Mouse (Mus musculus): Measurements from ENCODE around the gene Prss22.

Gene Prss22

DNA sequence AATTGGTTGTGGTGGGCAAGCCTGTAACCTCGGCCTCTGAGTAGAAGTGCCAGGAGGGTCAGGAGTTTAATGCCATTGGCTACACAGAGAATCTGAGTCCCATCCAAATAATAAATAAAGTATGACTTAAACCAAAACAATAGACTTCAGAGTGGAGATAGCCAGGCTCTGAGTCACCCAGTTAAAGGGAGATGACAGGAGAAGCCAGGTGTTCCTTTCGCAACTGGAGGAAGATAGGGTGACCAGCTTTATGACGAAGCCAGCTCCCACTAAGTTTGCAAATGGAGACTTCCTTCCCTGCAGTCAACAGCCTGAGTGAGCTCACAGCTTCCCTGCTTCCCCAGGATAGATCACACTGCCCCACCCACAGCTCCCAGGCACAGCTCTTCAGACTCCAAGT is 18.4 kb downstream of the Prss22 start:
- TF ChIP-seq GATA4 (IDR thresholded peaks at IDR 0.05; ENCODE audit: insufficient replicate concordance, low read length), result no peak

DNA sequence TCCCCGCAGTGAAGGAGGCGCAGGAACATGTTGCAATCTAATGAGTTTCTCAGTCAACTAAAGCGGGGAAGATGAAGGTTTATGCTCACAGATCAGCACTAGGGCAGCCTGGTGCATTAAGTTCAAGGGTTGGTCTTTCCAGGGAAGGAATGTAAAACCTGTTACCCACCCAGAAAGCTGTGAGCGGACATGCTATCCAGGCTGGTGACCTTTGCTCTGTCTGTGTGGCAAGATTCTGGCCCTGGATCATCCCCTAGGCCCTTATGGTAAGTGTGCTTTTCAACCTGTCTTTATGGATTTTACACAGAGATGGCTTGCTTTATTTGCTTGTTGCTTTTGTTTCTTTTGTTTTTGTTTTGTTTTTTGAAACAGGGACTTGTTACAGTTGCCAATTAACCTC is 21.2 kb downstream of the Prss22 start:
- no peak for TF ChIP-seq GATA4 (IDR thresholded peaks at IDR 0.05; ENCODE audit: insufficient replicate concordance, low read length)

DNA sequence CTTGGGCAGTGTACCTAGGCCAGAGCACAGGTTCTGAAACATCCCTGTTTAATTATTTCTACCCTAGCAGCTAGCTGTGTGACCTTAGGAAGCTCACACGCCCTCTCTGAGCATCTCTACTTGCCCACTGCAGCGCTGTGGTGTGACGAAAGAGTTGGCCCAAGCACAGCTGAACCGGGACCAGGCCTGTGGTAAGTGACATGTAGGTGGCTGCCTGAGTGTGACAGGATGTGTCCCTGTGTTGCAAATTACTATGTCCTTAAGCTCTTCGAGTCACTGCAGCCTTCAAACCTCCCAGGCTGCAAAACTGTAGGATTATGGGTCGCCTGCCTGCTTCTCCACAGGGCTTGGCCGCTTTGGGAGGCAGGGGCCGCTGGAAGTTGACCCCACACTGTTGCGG is 26.6 kb downstream of the Prss22 start:
- TF ChIP-seq GATA4 (IDR thresholded peaks at IDR 0.05; ENCODE audit: insufficient replicate concordance, low read length), result no peak

DNA sequence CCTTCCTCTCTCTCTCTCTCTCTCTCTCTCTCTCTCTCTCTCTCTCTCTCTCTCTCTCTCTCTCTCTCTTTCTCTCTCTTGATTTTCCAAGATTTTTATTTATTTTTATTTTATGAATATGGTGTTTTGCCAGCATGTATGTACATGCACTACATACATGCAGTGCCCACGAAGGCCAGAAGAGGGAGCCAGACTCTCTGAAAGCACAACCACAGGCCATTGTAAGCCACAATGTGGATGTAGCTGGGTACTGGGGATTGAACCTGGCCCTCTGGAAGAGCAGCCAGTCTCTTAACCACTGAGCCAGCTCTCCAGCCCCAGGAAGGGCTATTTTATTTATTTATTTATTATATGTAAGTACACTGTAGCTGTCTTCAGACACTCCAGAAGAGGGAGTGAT is 28.7 kb downstream of the Prss22 start:
- no peak for TF ChIP-seq GATA4 (IDR thresholded peaks at IDR 0.05; ENCODE audit: insufficient replicate concordance, low read length)

DNA sequence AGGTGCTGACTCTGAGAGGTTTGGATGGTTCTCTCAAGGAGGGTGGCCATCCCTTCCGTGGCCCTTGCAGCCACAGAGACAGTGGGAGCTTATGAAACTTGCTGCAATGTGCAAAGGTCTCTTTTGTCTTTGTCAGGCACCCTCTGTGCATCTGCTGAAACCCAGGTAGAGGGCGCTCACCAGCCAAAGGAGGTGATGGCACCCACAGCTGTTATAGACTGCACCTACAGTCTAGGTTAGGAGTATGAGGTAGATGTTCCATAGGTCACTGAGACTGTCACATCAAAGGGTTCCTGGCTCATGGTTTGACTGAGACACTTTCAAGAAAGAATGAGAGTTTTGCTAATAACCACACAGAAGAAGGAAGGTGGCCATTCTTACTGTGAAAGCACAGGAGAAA is 29.1 kb downstream of the Prss22 start:
- no peak for TF ChIP-seq GATA4 (IDR thresholded peaks at IDR 0.05; ENCODE audit: insufficient replicate concordance, low read length)

DNA sequence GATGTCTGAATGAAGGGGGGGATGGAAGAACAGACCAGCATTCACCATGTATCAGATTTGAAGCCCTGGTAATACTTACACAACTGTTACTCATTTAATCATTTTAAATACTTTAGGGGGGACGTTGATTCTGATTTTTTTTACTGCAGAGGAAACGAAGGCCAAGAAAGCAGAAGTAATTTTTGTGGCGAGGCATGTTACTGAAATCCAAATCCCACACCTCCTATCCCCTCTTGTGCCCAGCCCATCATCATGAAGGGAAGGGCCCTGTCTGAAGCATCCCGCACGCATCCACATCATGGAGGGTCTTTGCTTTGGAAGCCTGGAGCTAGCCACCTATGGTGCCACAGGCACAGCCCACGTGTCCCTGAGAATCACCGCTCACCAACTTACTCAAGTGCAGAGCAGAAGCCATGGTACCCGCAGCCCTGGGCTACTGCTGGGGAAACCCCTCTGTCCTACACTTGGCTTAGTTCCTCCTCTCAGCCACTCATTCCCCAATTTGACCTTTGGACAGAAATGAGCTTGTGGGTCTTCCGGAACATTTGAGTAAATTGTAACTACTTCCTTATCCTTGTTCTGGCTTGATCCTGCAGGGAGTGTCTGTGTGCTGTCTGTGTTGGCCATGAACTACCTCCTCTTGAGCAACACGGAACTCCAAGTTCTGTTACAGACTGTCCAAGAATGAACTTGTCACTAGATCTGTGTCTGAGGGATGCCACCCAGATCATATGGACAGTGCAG is 31.1 kb downstream of the Prss22 start:
- TF ChIP-seq GATA4 (IDR thresholded peaks at IDR 0.05; ENCODE audit: insufficient replicate concordance, low read length), result no peak

DNA sequence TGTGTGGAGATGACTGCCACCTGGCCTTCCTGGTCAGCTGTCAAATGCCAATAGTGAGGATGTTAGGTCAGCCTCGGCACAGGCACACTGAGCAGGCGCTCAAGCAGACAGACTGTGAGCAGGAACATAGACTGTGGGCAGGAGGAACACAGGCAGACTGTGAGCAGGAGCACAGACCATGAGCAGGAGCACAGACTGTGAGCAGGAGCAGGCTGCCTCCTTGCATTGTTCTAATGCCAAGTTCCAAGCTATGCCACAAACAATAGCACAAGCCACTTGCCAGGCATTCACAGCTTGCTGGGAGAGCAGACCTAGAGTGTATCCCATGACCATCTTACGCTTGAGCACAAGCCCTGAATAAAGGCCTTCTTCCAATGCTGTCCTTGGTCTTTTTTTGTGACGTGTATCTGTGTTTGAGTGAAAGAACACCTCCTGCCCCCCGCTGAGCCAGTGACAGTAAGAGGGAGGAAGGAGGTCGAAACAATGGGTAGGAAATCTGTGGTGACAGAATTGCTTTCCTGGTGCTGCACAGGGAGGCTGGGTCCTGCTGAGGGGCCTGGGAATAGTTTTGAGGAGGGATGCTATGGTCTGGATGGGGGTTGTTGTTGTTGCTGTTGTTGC is 32.0 kb downstream of the Prss22 start:
- no peak for TF ChIP-seq GATA4 (IDR thresholded peaks at IDR 0.05; ENCODE audit: insufficient replicate concordance, low read length)

DNA sequence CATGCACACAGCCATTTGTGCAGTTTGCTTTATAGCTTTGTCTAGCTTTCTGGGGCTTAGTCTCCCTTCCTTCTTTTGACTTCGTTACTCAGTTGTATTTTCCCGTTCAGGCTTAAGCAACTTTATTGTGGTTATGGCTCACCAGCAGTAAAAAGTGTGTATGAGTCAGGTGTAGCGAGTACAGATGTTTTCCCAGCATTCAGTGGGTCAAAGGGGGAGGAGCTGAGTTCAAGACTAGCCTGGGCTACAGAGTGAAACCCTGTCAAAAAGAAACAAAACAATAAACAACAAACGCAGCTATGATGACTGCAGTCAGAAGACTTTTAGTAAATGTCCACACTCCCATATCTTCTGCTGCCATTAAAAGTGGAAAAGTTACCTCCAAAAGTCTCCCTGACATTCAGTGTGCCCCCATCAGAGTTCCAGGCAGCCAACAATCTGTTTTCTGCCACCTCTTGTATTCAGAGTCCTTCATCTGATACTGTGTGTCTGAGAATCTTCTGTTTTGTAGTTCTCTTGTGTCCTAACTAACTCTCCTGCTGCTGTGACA is 36.3 kb downstream of the Prss22 start:
- no peak for TF ChIP-seq GATA4 (IDR thresholded peaks at IDR 0.05; ENCODE audit: insufficient replicate concordance, low read length)

DNA sequence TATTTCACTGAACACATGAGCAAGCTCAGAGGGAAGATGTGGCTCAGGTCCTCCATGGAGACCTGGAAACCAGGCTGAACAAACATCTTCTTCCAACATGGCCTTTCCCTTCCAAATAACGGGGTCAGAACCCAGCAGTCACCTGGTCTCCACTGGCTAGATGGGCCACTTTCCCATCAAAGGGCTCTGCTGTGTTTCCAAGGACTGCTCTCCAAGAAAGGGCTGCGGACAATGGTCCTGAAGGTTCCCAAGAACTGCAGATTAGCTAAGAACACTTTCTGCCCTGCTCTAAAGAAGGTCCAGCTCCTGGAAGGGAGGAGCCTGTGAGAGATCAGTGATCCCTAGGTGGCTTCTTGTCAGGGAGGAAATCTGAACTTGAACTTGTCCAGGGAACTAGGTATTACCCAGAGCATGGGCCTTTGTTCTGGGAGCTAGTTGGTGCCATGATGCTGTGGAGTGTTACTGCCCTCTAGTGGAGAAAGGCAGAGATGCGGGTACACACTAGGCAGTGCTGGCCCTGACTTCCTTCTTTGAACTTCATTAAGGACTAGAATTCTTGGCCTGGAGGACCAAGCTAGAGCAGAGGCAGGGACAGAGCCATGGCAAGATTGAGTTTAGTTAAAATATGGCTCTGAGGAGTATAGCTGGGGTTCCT is 37.7 kb downstream of the Prss22 start:
- no peak for TF ChIP-seq GATA4 (IDR thresholded peaks at IDR 0.05; ENCODE audit: insufficient replicate concordance, low read length)

DNA sequence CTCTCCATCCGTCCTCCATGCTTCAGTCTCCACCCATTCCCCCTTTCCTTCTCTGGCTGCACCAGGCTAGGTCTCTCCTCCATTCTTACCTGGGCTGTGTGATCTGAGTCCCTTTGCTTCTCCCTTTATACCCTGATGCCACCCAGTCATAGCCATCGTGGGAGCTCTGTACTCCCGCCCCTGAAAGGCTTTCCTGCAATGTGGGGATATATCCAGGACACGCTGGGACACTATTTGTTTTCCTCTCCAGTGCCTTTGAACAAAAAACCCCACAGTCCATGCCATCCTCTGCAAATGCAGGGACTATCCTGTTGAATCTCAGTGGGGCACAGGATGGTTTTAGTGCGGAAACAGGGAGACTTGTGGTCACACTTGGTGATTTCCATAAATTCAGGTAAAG is 42.7 kb downstream of the Prss22 start, which contains the start of gene Sbpl:
Gene Sbpl, minus strand, starts transcription at position 101 of the 400 bp plus-strand sequence.
- no peak for TF ChIP-seq GATA4 (IDR thresholded peaks at IDR 0.05; ENCODE audit: insufficient replicate concordance, low read length)

DNA sequence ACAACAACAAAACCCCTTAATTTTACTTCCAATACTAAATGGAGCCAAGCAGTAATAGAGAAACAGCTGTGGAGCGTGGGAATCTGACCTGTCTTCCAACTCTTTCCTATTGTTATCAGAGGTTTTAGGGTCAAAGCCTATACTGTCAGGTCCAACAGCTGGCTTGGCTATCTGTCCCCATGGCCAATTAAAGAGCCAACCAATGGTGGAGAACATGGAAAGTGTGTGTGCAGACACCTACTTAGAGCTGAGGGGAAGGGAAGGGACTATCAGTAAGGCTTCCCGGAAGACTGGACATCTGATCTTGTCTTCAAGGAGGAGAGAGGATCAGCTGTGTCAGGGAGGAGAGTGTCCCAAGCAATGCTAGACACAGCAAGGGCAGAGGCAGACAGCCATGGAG is 48.8 kb downstream of the Prss22 start:
- TF ChIP-seq GATA4 (IDR thresholded peaks at IDR 0.05; ENCODE audit: insufficient replicate concordance, low read length), result no peak
